Mouse (Mus musculus) spleen, postnatal 4 days (tissue): ENCODE measurements around the gene Dbx1.

Experiments used
- DNase-seq, 2 experiments: peaks; one replicate each; pipeline ENCODE4 v3.0.0; 2022; ENCODE audit warnings: low spot score in 2 of 2

The Dbx1 gene

GRCm38 (mm10) chr7:49632391-49632790 is 4.3 kb downstream of the Dbx1 start:
- DNase-seq: no peak

GRCm38 (mm10) chr7:49631885-49632284 is 4.8 kb downstream of the Dbx1 start:
- DNase-seq: no peak

- no peak for DNase-seq
Observed at GRCm38 (mm10) chr7:49620160-49620559, 16.5 kb downstream of the Dbx1 start.

- DNase-seq: no peak
Observed at GRCm38 (mm10) chr7:49617087-49617486, 19.6 kb downstream of the Dbx1 start.

GRCm38 (mm10) chr7:49616258-49616735 is 20.4 kb downstream of the Dbx1 start:
- peak in 1 of 2 experiments; percentile 74 for DNase-seq

GRCm38 (mm10) chr7:49604965-49605795 is 31.5 kb downstream of the Dbx1 start:
- no peak for DNase-seq

- DNase-seq: no peak
Observed at GRCm38 (mm10) chr7:49604244-49604643, 32.4 kb downstream of the Dbx1 start.

GRCm38 (mm10) chr7:49601191-49601975 is 35.3 kb downstream of the Dbx1 start:
- peak; percentile 54 to 83 for DNase-seq

GRCm38 (mm10) chr7:49599950-49600349 is 36.7 kb downstream of the Dbx1 start:
- DNase-seq: no peak

GRCm38 (mm10) chr7:49598225-49598624 is 38.4 kb downstream of the Dbx1 start:
- DNase-seq: no peak

GRCm38 (mm10) chr7:49597776-49598175 is 38.9 kb downstream of the Dbx1 start:
- DNase-seq: no peak

GRCm38 (mm10) chr7:49589635-49590034 is 47.0 kb downstream of the Dbx1 start:
- DNase-seq: no peak

GRCm38 (mm10) chr7:49586530-49587120 is 50.0 kb downstream of the Dbx1 start:
- no peak for DNase-seq

- DNase-seq: no peak
Observed at GRCm38 (mm10) chr7:49583176-49583575, 53.5 kb downstream of the Dbx1 start.

- no peak for DNase-seq
Observed at GRCm38 (mm10) chr7:49582551-49582950, 54.1 kb downstream of the Dbx1 start.

- no peak for DNase-seq
Observed at GRCm38 (mm10) chr7:49581951-49582350, 54.7 kb downstream of the Dbx1 start.
